Mouse (Mus musculus): Measurements from ENCODE around the gene Mtx1. TPM values are rescaled to one million over a fixed set of nuclear protein-coding genes. Genes with fewer than 3 reads are reported as not detected.
A peak's percentile ranks its signal among the peaks of the same experiment; 100 is the strongest.

Gene Mtx1
- polyA plus RNA-seq, 1 experiment from 2014 or later, result 214 TPM

GRCm38 (mm10) chr3:89260211-89260610, 33.3 kb upstream of the Mtx1 start:
- no peaks in the 10 kb centered on the region for H3K27me3 ChIP-seq (replicated peaks; ENCODE audit: control insufficient read depth, insufficient read depth, low read length)
- WGBS, result 66% methylated on average over 3 of the region's 3 CpGs
- no peak overlapping the region for H3K27ac ChIP-seq (ENCODE audit: low read depth)
- H3K4me2 ChIP-seq (ENCODE audit: low read length), result no peak overlapping the region
- H3K9me3 ChIP-seq (ENCODE audit: control insufficient read depth, low read length), result no peaks in the 10 kb centered on the region
- H3K4me1 ChIP-seq (replicated peaks; ENCODE audit: control insufficient read depth, insufficient read depth, low read length), result no peaks in the 10 kb centered on the region
- no peak overlapping the region for H3K9ac ChIP-seq (ENCODE audit: low read length)
- H3K36me3 ChIP-seq (ENCODE audit: control insufficient read depth, insufficient read depth, low read length), result no peaks in the 10 kb centered on the region
- no peak overlapping the region for H3K4me3 ChIP-seq (ENCODE audit: low read depth, low read length)
- ATAC-seq (replicated peaks; ENCODE audit: low FRiP score, low TSS enrichment, low read depth) (no peak), DNase-seq (ENCODE audit: low spot score) (no peak)

GRCm38 (mm10) chr3:89259076-89259475, 32.2 kb upstream of the Mtx1 start, which contains the start of gene Dpm3:
TSS of gene Dpm3 (plus strand) at chr3:89259358.
- ATAC-seq (replicated peaks; ENCODE audit: low FRiP score, low TSS enrichment, low read depth) (no peak), DNase-seq (ENCODE audit: low spot score) (no peak)
- Histone ChIP-seq H3K9me3 (ENCODE audit: control insufficient read depth, low read length) (no peaks in the 10 kb centered on the region), H3K36me3 (ENCODE audit: control insufficient read depth, insufficient read depth, low read length) (no peaks in the 10 kb centered on the region), H3K4me3 (ENCODE audit: low read depth, low read length) (no peak within 1 kb of the TSS), H3K27ac (ENCODE audit: low read depth) (no peak within 1 kb of the TSS), H3K4me2 (ENCODE audit: low read length) (no peak within 1 kb of the TSS), H3K9ac (ENCODE audit: low read length) (no peak within 1 kb of the TSS), H3K4me1 (replicated peaks; ENCODE audit: control insufficient read depth, insufficient read depth, low read length) (no peaks in the 10 kb centered on the region), H3K27me3 (replicated peaks; ENCODE audit: control insufficient read depth, insufficient read depth, low read length) (no peaks in the 10 kb centered on the region)
- 51% methylated on average over 7 of the region's 7 CpGs for WGBS

GRCm38 (mm10) chr3:89256177-89256576, 29.3 kb upstream of the Mtx1 start:
- no peak overlapping the region for H3K4me3 ChIP-seq (ENCODE audit: low read depth, low read length)
- H3K4me2 ChIP-seq (ENCODE audit: low read length), result no peak overlapping the region
- H3K4me1 ChIP-seq (replicated peaks; ENCODE audit: control insufficient read depth, insufficient read depth, low read length), result peaks cover 10% of the 10 kb centered on the region
- H3K36me3 ChIP-seq (ENCODE audit: control insufficient read depth, insufficient read depth, low read length), result no peaks in the 10 kb centered on the region
- no peak overlapping the region for H3K9ac ChIP-seq (ENCODE audit: low read length)
- no peak for DNase-seq (ENCODE audit: low spot score)
- H3K9me3 ChIP-seq (ENCODE audit: control insufficient read depth, low read length), result no peaks in the 10 kb centered on the region
- H3K27ac ChIP-seq (ENCODE audit: low read depth), result no peak overlapping the region
- H3K27me3 ChIP-seq (replicated peaks; ENCODE audit: control insufficient read depth, insufficient read depth, low read length), result no peaks in the 10 kb centered on the region
- 80% methylated on average over 5 of the region's 5 CpGs for WGBS
- ATAC-seq (replicated peaks; ENCODE audit: low FRiP score, low TSS enrichment, low read depth), result no peak

- no peak overlapping the region for H3K27ac ChIP-seq (ENCODE audit: low read depth)
- no peaks in the 10 kb centered on the region for H3K27me3 ChIP-seq (replicated peaks; ENCODE audit: control insufficient read depth, insufficient read depth, low read length)
- H3K36me3 ChIP-seq (ENCODE audit: control insufficient read depth, insufficient read depth, low read length), result no peaks in the 10 kb centered on the region
- DNase-seq (ENCODE audit: low spot score), result no peak
- no peak for ATAC-seq (replicated peaks; ENCODE audit: low FRiP score, low TSS enrichment, low read depth)
- no peak overlapping the region for H3K4me2 ChIP-seq (ENCODE audit: low read length)
- peaks cover 18% of the 10 kb centered on the region for H3K4me1 ChIP-seq (replicated peaks; ENCODE audit: control insufficient read depth, insufficient read depth, low read length)
- H3K9me3 ChIP-seq (ENCODE audit: control insufficient read depth, low read length), result no peaks in the 10 kb centered on the region
- H3K4me3 ChIP-seq (ENCODE audit: low read depth, low read length), result no peak overlapping the region
- no peak overlapping the region for H3K9ac ChIP-seq (ENCODE audit: low read length)
- 82% methylated on average over 5 of the region's 5 CpGs for WGBS
These were observed 28.1 kb upstream of the Mtx1 start for GRCm38 (mm10) chr3:89254994-89255393.

GRCm38 (mm10) chr3:89251365-89251895, 24.5 kb upstream of the Mtx1 start:
- peak overlapping the region; percentile 25 for H3K4me2 ChIP-seq (ENCODE audit: low read length)
- H3K9me3 ChIP-seq (ENCODE audit: control insufficient read depth, low read length), result no peaks in the 10 kb centered on the region
- H3K4me1 ChIP-seq (replicated peaks; ENCODE audit: control insufficient read depth, insufficient read depth, low read length), result peaks cover 28% of the 10 kb centered on the region
- no peak overlapping the region for H3K4me3 ChIP-seq (ENCODE audit: low read depth, low read length)
- H3K9ac ChIP-seq (ENCODE audit: low read length), result no peak overlapping the region
- H3K27me3 ChIP-seq (replicated peaks; ENCODE audit: control insufficient read depth, insufficient read depth, low read length), result no peaks in the 10 kb centered on the region
- peaks cover 9% of the 10 kb centered on the region for H3K36me3 ChIP-seq (ENCODE audit: control insufficient read depth, insufficient read depth, low read length)
- 5% methylated on average over 17 of the region's 17 CpGs for WGBS
- 0 out of 2 replicates have a peak overlapping the region, but pooled peaks have one; percentile 11 for H3K27ac ChIP-seq (ENCODE audit: low read depth)
- DNase-seq (ENCODE audit: low spot score), result no peak
- no peak for ATAC-seq (replicated peaks; ENCODE audit: low FRiP score, low TSS enrichment, low read depth)

- Histone ChIP-seq H3K27me3 (replicated peaks; ENCODE audit: control insufficient read depth, insufficient read depth, low read length) (no peaks in the 10 kb centered on the region), H3K27ac (ENCODE audit: low read depth) (0 out of 2 replicates have a peak overlapping the region, but pooled peaks have one; percentile 27), H3K4me2 (ENCODE audit: low read length) (peak overlapping the region; percentile 25; the same call in 1 of the 2 replicates), H3K4me1 (replicated peaks; ENCODE audit: control insufficient read depth, insufficient read depth, low read length) (peaks cover 30% of the 10 kb centered on the region), H3K4me3 (ENCODE audit: low read depth, low read length) (no peak overlapping the region), H3K9ac (ENCODE audit: low read length) (no peak overlapping the region), H3K9me3 (ENCODE audit: control insufficient read depth, low read length) (no peaks in the 10 kb centered on the region), H3K36me3 (ENCODE audit: control insufficient read depth, insufficient read depth, low read length) (peaks cover 9% of the 10 kb centered on the region)
- DNase-seq (ENCODE audit: low spot score) (no peak), ATAC-seq (replicated peaks; ENCODE audit: low FRiP score, low TSS enrichment, low read depth) (no peak)
- WGBS, result 23% methylated on average over 7 of the region's 7 CpGs
These were observed 23.6 kb upstream of the Mtx1 start for GRCm38 (mm10) chr3:89250435-89251040.

GRCm38 (mm10) chr3:89247466-89247865, 20.6 kb upstream of the Mtx1 start:
- H3K9me3 ChIP-seq (ENCODE audit: control insufficient read depth, low read length), result no peaks in the 10 kb centered on the region

GRCm38 (mm10) chr3:89246261-89247100, 19.6 kb upstream of the Mtx1 start, which contains the start of gene Trim46:
TSS of gene Trim46 (minus strand) at chr3:89246309.
- peaks cover 9% of the 10 kb centered on the region for H3K36me3 ChIP-seq (ENCODE audit: control insufficient read depth, insufficient read depth, low read length)
- H3K9me3 ChIP-seq (ENCODE audit: control insufficient read depth, low read length), result no peaks in the 10 kb centered on the region
- H3K9ac ChIP-seq (ENCODE audit: low read length), result peak within 1 kb of the TSS; percentile 71
- H3K4me3 ChIP-seq (ENCODE audit: low read depth, low read length), result peak within 1 kb of the TSS; percentile 65
- peak; percentile 92 for DNase-seq (ENCODE audit: low spot score)
- H3K4me1 ChIP-seq (replicated peaks; ENCODE audit: control insufficient read depth, insufficient read depth, low read length), result peaks cover 31% of the 10 kb centered on the region
- H3K27ac ChIP-seq (ENCODE audit: low read depth), result peak within 1 kb of the TSS; percentile 52
- H3K27me3 ChIP-seq (replicated peaks; ENCODE audit: control insufficient read depth, insufficient read depth, low read length), result no peaks in the 10 kb centered on the region
- H3K4me2 ChIP-seq (ENCODE audit: low read length), result peak within 1 kb of the TSS; percentile 89
- ATAC-seq (replicated peaks; ENCODE audit: low FRiP score, low TSS enrichment, low read depth), result peak; percentile 69
- WGBS, result under 1% methylated on average over 42 of the region's 42 CpGs

More at GRCm38 (mm10) chr3:89247466-89247865, 20.6 kb upstream of the Mtx1 start:
- H3K4me3 ChIP-seq (ENCODE audit: low read depth, low read length), result peak overlapping the region; percentile 65; the same call in 1 of the 2 replicates
- H3K36me3 ChIP-seq (ENCODE audit: control insufficient read depth, insufficient read depth, low read length), result peaks cover 9% of the 10 kb centered on the region
- no peak for ATAC-seq (replicated peaks; ENCODE audit: low FRiP score, low TSS enrichment, low read depth)
- no peak overlapping the region for H3K27ac ChIP-seq (ENCODE audit: low read depth)
- no peak for DNase-seq (ENCODE audit: low spot score)
- WGBS, result 91% methylated on average over 4 of the region's 4 CpGs
- peaks cover 38% of the 10 kb centered on the region for H3K4me1 ChIP-seq (replicated peaks; ENCODE audit: control insufficient read depth, insufficient read depth, low read length)
- no peaks in the 10 kb centered on the region for H3K27me3 ChIP-seq (replicated peaks; ENCODE audit: control insufficient read depth, insufficient read depth, low read length)
- no peak overlapping the region for H3K9ac ChIP-seq (ENCODE audit: low read length)
- H3K4me2 ChIP-seq (ENCODE audit: low read length), result peak overlapping the region; percentile 89

All from intestine, embryonic 14.5 days (tissue).